Mouse (Mus musculus) hindlimb bud, embryonic 11.5 days (tissue): ENCODE results near the gene 2310022A10Rik.

Experiments
- DNase-seq: peaks from one replicate; pipeline ENCODE4 v3.0.0-alpha.2; 2012; ENCODE audit warnings: low read depth, low spot score; ENCODE audit errors: extremely low spot score

Gene 2310022A10Rik

DNA sequence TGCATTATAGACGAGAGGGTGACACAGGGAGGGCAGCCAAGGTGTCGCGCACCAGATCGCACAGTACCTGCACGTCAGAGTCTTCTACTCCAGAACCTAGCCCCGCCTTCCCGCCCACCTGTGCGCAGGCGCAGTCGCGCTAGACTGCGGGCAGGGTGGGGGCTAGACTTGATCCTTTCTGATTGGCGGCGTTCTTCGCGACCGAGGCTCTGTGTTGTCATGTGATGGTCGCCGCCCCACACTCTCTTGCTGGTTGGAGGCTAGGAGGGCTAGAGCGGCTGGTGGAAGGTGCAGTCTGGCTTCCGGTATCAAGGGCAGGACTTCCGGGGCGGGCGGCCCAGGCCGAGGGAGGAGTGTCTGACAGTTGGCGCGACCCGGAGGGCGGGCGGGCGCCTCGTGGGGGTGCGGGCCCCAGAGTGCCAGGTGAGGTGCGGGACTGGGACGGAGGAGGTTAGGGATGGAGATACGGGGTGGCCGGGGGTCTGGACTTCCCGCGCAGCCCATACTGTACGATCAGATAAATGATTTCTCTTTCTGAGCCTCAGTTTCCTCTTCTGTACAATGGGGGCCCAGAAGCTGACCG, at the start of gene 2310022A10Rik, which contains the start of gene Pld3:
TSS of gene 2310022A10Rik (plus strand) at position 303 of the 583 bp plus-strand sequence.
TSS of gene Pld3 (minus strand) at position 288 of the 583 bp plus-strand sequence.
- peak; percentile 77 for DNase-seq

DNA sequence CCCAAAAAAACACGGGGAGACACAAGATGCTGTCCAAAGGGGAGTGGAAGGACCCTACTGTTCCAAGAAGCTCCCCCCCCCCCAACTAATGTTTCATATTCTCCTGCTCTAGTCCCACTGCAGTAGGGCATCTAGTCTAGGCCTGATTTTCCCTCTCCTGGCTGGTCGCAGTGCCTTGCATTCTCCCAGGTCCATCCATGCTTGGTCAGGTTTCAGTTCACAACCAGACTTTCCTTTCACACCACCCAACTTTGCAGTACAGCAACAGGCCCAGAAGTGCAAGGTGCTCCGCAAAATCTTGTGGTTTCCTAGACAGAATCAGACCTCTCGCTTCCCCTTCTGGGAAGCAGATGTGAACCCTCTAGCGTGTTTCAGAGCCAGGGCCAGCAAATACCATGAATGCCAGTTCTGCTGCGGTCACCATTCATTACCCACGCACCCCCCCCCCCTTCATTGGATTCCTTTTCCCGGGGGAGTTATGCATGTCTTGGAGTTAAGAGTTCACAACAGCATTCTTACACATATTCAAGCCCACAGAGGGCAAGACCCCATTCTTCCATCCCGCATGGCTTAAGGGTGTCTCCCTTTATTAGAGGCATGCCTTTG, 46.2 kb upstream of the 2310022A10Rik start:
- DNase-seq, result no peak

DNA sequence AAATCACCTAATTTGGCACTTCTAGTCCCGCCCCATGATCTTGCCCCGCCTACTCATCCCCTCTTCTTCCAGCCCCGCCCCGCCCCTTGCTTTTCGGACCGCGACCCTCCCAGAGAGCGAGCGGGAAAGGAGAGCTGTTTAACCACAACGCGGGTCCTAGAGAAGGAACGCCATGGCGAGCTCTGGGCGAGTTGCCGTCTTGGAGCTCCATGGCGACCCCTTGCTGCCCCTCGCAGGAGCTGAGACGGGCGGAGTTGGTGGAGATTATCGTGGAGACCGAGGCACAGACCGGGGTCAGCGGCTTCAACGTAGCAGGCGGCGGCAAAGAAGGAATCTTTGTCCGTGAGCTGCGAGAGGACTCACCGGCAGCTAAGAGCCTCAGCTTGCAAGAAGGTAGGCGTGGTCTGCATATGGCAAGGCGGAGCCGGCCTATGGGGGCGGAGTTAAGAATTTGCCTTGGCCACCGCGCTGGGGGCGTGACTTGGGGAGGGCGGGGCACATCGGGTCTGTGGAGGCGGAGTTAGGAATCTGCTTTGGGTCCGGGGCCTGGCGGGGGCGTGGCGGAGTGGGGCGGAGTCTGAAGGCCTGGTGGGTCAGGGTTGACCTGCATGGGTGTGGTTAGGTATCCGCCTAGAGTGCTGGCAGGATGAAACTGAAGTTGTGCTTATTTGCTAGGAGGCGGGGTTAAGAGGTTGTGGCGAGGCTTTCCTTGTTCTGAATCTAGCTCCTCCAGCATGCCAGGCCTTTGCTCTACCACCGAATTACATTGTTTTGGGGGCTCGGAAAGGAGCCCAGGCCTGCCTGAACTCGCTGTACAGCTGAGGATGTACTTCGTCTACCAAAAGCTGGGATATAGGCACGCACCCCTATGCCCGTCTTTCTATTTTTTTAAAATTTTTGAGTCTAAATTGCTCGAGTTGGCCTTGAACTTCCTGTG, 45.1 kb upstream of the 2310022A10Rik start:
- peak; percentile 90 for DNase-seq

DNA sequence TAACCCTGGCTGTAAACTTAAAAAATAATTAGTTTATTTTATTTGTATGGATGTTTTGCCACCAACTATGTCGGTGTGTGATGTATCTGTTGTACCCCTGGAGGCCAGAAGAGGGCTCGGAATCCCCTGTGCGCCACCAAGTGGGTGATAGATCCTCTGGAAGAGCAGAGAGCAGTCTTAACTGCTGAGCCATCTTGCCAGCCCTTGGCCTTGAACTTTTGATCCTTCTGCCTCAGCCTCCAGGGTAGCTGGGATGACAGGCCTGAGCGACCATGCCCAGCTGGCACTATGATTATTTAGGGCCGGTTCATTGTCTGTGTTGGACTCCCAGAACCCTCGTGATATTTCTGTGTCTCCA, 44.4 kb upstream of the 2310022A10Rik start:
- no peak for DNase-seq

DNA sequence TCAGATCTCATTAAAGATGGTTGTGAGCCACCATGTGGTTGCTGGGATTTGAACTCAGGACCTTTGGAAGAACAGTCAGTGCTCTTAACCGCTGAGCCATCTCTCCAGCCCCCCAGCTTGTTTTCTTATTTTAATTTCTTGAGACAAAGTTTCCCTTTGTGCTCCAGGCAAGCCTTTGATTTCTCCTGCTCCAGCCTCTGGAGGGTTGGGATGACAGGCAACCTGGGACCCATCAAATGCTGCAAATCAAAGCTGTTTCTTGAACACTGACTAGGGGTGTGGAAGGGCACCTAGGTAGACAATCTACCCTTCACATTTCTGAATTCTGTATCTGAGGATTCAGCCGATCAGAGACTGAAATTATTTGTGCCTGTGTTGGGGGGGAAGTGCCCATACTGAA, 42.2 kb upstream of the 2310022A10Rik start:
- no peak for DNase-seq

DNA sequence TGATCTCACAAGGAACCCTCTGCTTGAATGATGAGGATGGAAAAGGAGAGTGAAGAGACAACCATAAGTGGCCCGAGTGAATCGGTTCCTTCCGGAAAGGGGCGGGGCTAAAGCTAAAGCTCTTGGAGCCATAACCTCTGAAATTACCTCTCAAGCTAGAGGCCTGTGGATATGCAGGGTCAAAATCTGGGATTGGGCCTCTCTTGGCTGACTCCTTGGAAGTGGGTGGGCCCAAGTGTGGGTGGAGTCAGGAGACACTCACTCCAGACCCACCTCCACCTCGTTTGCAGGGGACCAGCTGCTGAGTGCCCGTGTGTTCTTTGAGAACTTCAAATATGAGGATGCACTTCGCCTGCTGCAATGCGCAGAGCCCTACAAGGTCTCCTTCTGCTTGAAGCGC, 38.1 kb upstream of the 2310022A10Rik start:
- DNase-seq, result no peak

DNA sequence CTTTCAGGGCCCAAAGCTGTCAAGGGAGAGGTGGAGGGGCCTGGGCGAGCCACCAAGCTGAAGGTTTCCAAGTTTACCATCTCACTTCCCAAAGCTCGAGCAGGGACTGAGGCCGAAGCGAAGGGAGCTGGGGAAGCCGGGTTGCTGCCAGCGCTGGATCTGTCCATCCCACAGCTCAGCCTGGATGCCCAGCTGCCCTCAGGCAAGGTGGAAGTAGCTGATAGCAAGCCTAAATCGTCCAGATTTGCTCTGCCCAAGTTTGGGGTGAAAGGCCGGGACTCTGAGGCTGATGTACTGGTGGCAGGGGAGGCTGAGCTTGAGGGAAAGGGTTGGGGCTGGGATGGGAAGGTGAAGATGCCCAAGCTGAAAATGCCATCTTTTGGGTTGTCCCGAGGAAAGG, 34.7 kb upstream of the 2310022A10Rik start:
- no peak for DNase-seq

DNA sequence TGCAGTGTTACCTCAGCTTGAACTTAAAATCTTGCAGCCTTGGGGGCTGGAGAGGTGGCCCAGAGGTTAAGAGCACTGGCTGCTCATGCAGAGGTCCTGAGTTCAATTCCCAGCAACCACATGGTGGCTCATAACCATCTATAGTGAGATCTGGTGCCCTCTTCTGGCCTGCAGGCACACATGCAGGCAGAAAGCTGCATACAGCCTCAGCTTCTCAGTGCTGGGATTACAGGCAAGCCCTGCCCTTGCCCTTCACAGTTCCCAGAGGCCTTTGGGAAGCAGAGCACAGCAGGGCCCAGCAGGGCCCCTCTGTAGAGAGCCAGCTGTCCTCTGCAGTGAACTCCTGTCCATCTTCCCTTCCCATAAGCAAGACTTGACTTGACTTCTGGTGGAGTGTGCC, 32.9 kb upstream of the 2310022A10Rik start:
- DNase-seq, result no peak

DNA sequence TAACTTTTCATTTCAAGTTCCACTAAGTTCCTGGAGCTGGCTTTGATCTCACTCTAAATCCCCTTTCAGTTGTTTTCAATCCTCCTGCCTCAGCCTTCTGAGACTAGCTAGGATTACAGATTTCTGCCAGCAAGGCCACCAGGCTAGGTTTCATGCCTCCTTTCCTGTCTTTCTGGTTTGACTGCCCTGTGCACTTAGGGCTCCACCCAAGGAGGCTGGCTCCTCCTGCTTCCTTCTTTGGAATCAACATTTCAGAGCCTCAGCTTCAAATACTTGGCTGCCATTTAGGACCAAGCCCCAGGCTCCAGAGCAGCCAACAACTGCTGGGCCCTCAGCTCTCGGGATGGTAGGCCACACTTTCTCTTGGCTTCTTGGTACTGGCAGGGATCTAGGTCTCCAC, 32.4 kb upstream of the 2310022A10Rik start:
- DNase-seq, result no peak

DNA sequence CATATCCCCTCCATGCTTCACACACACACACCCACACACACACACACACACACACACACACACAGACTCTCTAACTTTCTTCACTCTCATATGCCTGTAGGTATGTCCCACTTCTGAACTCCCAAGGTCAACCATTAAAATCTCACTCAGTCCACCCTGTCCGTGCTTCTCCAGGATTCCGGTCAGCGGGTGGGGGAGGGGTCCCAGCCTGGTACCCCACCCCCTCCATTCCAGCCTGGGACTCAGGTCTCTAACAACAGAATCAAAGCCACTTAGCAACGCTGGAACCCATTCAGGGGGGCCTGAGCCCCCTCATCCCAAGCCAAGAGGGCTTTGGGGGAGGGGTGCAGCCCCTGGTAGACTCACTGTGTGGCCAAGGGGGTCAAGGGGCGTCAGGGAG, 30.1 kb upstream of the 2310022A10Rik start, which contains the start of gene Hipk4:
TSS of gene Hipk4 (plus strand) at position 301 of the 400 bp plus-strand sequence.
- DNase-seq, result no peak

DNA sequence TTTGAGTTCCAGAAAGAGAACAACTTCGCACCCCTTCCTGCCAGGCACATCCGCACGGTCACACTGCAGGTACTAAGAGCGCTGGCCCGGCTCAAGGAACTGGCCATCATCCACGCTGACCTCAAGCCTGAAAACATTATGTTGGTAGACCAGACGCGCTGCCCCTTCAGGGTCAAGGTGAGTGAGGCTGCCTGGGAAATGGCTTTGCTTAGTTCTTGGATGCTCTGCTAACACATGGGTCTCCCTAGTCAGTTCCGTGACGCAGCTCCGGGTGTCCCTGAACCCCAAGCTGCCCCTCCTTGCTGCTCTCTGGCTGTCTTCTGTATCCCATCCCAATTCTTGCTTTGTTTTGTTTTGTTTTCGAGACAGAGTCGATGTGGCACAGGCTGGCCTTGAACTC, 29.2 kb upstream of the 2310022A10Rik start:
- DNase-seq, result no peak

DNA sequence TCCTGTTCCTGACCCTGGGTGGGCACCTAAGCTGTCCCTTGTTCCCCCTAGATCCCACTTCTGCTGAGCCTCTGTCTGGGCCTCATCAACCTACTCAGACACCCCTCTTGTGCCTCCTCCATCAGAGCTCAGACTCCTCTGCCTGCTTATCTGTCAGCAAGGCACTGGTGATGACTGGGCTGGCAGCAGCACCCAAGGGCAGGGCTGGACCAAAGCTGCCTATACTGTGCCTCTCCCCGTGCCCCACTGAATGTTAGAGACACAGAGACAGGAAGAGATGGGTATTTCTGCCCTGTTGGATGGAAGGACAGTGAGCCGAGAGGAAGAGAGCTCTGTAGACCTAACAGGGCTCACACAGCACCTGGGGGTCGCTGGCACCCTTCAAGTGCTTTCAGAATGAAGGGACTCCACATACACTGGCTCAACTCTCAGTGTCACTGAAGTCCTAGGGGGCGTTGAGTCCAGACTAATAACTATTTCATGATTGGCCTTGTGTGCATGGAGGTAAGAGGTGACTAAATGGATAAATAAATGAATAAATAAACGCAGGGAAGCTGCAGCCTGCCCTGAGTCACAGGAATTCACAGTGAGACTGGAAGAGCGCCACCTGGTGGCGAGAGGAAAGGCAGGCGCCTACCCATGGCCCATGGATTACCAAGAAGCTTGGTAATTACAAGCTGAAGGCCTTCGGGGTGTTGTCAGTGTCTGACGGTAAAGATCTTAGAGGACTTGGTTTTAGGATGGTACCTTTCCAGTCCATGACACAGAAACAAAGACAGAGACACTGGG, 26.8 kb upstream of the 2310022A10Rik start:
- DNase-seq, result peak; percentile 68

DNA sequence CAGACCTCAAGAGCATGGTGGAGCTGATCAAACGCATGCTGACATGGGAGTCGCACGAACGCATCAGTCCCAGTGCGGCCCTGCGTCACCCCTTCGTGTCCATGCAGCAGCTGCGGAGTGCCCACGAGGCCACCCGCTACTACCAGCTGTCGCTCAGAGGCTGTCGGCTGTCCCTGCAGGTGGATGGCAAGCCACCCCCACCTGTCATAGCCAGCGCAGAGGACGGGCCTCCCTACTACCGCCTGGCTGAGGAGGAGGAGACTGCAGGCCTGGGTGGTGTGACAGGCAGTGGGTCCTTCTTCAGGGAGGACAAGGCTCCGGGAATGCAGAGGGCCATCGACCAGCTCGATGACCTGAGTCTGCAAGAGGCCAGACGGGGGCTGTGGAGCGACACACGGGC, 24.0 kb upstream of the 2310022A10Rik start:
- no peak for DNase-seq

DNA sequence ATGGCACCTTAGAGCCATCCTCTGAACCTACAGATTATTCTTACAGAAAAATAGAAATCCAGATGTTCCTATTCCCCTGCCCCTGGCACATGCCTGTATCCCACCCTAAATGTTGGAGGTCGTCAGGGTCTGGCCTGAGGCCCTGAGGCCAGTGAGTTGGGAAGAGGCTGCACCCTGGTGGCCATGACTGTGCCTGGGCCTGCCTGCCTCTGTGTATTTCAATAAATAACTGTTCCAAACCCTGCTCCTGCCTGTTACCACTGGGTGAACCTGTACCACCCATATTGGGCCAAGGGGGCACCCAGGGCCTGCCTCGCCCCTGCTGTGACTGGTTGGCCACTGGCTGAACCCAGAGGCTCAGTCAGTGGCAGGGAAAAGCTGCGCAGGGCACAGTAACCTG, 22.1 kb upstream of the 2310022A10Rik start:
- DNase-seq, result no peak

DNA sequence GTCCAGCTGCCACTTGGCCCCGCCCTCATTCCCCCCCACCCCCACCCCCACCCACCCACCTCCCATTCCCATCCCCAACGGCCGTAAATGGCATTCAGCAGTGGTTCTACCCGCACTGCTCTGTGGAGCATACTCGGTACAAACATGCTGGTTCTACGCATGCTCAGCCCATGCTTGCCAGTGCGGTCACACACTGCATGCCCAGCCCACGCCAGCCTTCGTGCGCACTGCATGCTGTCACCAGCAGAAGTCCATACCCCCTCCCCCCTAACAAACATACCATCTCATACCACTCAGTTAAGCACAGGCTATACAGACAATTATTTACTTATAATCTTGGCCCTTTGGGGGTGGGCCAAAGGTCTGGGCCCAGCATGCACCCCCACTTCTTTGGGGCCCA, 21.3 kb upstream of the 2310022A10Rik start:
- DNase-seq, result no peak

DNA sequence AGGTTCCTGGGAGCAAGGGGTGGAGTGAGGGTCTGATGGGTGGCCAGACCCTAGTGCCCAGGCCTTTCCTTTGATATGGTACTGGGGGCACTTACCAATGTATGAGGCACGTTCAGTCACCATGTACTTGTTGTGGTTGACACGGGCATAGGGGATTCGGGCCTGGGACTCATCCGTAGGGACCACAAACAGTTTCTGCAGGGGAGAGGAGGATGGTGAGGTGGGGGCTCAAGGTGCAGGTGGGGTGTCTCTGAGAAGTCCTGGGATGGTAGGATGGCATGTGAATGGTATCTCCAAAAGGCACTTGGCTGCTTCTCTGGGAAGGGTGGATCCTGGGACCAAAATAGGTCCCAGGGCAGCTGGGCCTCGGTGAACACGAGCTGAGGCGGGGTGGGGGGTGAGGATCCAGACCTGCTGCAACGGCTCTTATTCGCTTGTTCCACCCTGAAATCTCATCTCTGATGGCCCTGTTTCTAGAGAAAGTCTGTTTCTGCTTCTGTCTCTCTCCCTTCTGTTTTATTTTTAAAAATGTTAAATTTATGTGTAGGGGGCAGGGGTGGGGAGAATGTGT, 20.5 kb upstream of the 2310022A10Rik start:
- no peak for DNase-seq

DNA sequence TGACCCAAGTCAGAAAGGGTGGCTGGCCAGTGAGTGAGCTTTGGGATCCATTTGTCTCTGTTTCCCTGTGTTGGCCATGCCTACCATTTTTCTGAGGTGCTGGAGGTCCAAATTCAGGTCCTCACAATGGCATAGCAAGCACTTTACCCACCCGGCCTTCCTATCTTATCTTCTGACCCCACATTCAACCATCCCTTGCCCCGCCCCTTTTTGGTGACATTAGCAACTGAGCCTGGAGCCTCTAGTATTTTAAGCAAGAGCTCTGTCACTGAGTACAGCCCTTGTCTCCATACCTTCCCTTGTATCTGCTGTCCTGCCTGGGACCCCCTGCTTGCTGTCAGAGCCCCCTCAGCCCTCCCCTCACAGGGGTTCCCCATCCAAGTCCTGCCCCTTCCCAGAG, 17.6 kb upstream of the 2310022A10Rik start:
- DNase-seq, result no peak

DNA sequence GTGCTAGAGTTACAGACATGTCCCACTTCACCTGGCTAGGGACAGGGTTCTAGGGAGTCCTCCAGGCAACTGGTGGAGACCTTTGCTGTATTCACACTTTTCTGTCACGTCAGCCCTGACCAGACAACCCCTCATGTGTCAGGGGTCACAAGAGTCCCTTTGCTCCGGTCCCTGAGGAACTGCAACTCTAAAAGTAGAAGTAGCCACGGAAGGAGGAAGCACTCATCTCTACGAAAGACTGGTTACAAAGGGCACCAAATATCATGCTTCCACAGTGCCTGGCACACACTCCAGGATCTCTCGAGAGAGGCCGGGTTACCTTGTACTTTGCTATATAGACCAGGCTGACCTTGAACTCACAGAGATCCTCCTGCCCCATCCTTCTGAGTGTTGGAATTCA, 16.4 kb upstream of the 2310022A10Rik start:
- no peak for DNase-seq

DNA sequence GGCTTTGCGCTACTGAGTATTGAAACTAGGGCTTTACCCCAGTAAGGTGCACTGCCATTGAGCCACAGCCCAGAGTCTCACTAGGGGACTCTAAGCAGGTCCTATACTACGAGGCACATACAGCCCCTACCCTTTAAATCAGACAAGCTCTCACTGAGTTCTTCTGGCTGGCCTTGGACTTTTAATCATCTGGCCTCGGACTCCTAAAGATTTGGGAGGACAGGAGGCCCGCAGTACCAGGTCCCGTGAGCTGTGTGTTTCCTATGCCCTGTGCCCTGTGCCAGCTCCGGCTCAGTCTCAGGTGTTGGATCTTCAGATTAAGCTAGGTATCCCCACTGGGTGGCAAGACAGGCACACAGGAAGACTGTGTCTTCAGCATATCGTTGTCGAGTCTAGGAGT, 15.0 kb upstream of the 2310022A10Rik start:
- DNase-seq, result no peak

DNA sequence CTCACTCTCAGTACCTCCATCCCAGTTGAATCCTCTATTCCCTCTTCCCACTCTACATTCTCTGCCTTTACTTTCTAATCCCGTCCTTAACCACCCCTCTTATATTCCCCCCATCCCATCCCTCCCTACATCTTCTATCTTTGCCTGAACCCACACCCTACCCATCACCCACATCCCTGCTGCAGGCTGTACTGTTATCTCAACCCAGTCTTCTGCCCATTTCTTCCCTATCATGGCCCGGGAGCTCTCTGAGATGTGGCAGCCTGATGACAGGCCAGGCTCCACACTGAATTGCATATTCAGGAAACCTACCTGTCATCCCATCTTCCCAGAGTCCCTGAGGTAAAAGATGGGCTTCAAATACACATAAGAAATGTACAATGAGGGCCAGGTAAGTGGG, 14.2 kb upstream of the 2310022A10Rik start:
- DNase-seq, result no peak

DNA sequence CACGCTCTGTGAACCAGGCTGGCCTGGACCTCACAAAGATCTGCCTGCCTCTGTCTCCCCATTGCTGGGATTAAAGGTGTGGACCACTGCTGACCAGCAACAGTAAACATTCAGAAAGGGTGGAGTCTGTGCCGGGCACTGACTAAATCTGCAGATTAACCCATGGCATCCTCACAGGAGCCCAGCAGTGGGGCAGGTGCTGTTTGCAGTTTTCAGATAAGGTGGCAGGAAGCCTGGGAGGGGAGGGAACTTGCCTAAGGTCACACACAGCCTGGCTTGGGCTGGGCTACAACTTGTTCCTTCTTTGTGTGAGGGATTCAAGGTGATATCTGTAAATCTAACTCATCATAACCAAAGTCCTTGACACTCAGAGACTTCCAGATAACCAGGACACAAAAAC, 12.5 kb upstream of the 2310022A10Rik start:
- DNase-seq, result no peak
